Mouse (Mus musculus) ES-E14 (cell line): ENCODE data around the gene Ddx20. TPM values are rescaled to one million over a fixed set of nuclear protein-coding genes. Genes with fewer than 3 reads are reported as not detected.

Source experiments
- DNase-seq: peaks from one replicate; pipeline ENCODE4 v3.0.0-alpha.2; 2013; ENCODE audit warnings: low read depth, low spot score
- H3K27ac ChIP-seq: 2 replicates; pipeline ENCODE4 v1.5.1; 2012; ENCODE audit warnings: low read depth, mild to moderate bottlenecking, low read length, moderate library complexity, mixed read lengths; ENCODE audit not compliant: poor library complexity, insufficient read depth, severe bottlenecking
- H3K36me3 ChIP-seq: 2 replicates; pipeline ENCODE4 v1.6.1; 2012; ENCODE audit warnings: mild to moderate bottlenecking, low read length, moderate library complexity, mixed read lengths; ENCODE audit not compliant: control insufficient read depth, poor library complexity, insufficient read depth, severe bottlenecking
- H3K4me1 ChIP-seq, 2 experiments: fragments of 150-350 bp in 1 of 2; sonication (generic) in 1 of 2; 2 replicates each; pipeline ENCODE4 v1.6.1; 2012; ENCODE audit warnings: low read length in 2 of 2, mild to moderate bottlenecking in 1 of 2, mixed read lengths in 1 of 2; ENCODE audit not compliant: control insufficient read depth in 2 of 2, insufficient read depth in 2 of 2, poor library complexity in 1 of 2
- H3K4me3 ChIP-seq, 2 experiments: fragments of 150-350 bp in 1 of 2; sonication (generic) in 1 of 2; 2 replicates each; pipeline ENCODE4 v1.5.1; 2012; ENCODE audit warnings: low read length in 2 of 2, low read depth in 1 of 2, mild to moderate bottlenecking in 1 of 2, mixed read lengths in 1 of 2; ENCODE audit not compliant: insufficient read depth in 1 of 2, poor library complexity in 1 of 2, severe bottlenecking in 1 of 2
- H3K9ac ChIP-seq: 2 replicates; pipeline ENCODE4 v1.6.1; 2012; ENCODE audit warnings: low read depth, mild to moderate bottlenecking, low read length, mixed read lengths; ENCODE audit not compliant: poor library complexity, insufficient read depth, severe bottlenecking
- H3K9me3 ChIP-seq: fragments of 150-350 bp; sonication (generic); 2 replicates; pipeline ENCODE4 v1.6.1; 2012; ENCODE audit warnings: low read depth, mild to moderate bottlenecking, low read length; ENCODE audit not compliant: control insufficient read depth, insufficient read depth
- CHD2 ChIP-seq: IDR thresholded peaks from 2 replicates; pipeline ENCODE4 v1.6.1; 2014; ENCODE audit warnings: mild to moderate bottlenecking, low read depth, low read length, inconsistent platforms
- HCFC1 ChIP-seq: IDR thresholded peaks from 2 replicates; pipeline ENCODE4 v1.6.1; 2012; ENCODE audit warnings: low read length, inconsistent platforms, borderline replicate concordance; ENCODE audit not compliant: insufficient read depth
- MAFK ChIP-seq: IDR thresholded peaks from 2 replicates; pipeline ENCODE4 v1.6.1; 2014; ENCODE audit warnings: mild to moderate bottlenecking, low read depth, low read length, inconsistent platforms; ENCODE audit not compliant: insufficient read depth
- ZC3H11A ChIP-seq: IDR thresholded peaks from 2 replicates; pipeline ENCODE4 v1.6.1; 2012; ENCODE audit warnings: low read depth, mild to moderate bottlenecking, inconsistent platforms, low read length, borderline replicate concordance
- ZNF384 ChIP-seq: IDR thresholded peaks from 2 replicates; pipeline ENCODE4 v1.6.1; 2012; ENCODE audit warnings: low read depth, low read length, inconsistent platforms
- in situ Hi-C, 2 experiments: fragments of 600-800 bp; cut with MboI; formaldehyde crosslinking; loops; one replicate each; pipeline ENCODE4 v1.15.1; 2025; ENCODE audit warnings: low sequenced_read_pairs in 2 of 2, inconsistent platforms in 1 of 2; ENCODE audit not compliant: unreplicated experiment in 2 of 2
- total RNA-seq: library from RNA; depleted of rRNA; stranded (reverse); fragments of 300-350 nt; gene quantifications from 2 replicates; pipeline ENCODE4 v1.2.3, GENCODE M21; 2012

Gene Ddx20
- total RNA-seq, 1 experiment: 46.7 TPM

DNA sequence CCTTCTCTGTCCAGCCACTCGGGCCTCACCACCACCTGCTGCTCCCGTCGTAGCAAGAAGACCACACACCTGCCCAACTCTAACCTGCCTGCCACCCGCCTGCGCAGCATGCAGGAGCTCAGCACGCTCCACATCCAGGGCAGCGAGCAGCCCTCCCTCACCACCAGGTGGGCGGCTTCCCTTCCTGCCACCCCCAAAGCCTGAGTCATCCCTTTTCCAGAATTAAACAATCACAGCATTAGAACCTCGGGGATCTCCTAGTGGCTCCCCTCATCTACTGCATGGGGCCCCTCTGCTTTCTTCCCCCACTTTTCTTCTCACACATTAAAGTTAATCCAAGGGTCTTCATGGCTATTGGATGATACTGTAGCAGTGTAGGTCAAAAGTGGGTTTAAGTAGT, 19.2 kb downstream of the Ddx20 start:
- Histone ChIP-seq H3K36me3 (no peaks in the 10 kb centered on the region), H3K4me1 (no peaks in the 10 kb centered on the region), H3K4me3 (no peak overlapping the region), H3K27ac (no peak overlapping the region), H3K9ac (no peak overlapping the region), H3K9me3 (no peaks in the 10 kb centered on the region)
- DNase-seq: no peak
- in situ Hi-C loops: no loop called here
- TF ChIP-seq ZC3H11A (no peak), MAFK (no peak), CHD2 (no peak), ZNF384 (no peak), HCFC1 (no peak)

DNA sequence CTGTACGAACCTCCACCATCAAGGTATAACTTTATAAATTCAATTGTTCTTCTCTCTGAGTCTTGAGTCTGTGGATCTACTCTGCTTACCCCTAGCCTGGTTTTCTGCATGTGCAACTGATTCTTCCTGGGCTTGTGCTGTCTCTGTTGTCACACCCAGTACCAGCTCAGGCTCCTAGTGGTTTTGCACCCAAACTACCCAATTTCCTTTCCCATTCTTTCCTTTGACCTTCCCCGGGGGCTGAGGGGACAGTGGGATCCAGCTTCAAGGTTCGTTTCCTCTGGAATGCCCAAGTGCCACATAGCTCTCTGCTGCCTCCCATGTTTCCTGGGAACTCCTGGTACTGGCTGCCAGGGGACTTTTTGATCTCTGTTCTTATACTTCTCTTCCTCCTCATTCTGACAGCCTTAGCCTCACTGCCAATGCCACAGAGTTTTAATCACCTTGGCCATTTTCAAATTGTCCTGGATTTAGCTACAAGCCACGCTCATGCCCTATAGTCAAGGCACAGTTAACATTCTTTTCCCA, 20.3 kb downstream of the Ddx20 start:
- TF ChIP-seq MAFK (no peak), ZNF384 (no peak), HCFC1 (no peak), CHD2 (no peak), ZC3H11A (no peak)
- H3K36me3 ChIP-seq: no peaks in the 10 kb centered on the region
- H3K9ac ChIP-seq: no peak overlapping the region
- H3K4me1 ChIP-seq: no peaks in the 10 kb centered on the region
- no peak overlapping the region for H3K27ac ChIP-seq
- no peak overlapping the region for H3K4me3 ChIP-seq
- in situ Hi-C loops: no loop called here
- no peak for DNase-seq
- no peaks in the 10 kb centered on the region for H3K9me3 ChIP-seq

DNA sequence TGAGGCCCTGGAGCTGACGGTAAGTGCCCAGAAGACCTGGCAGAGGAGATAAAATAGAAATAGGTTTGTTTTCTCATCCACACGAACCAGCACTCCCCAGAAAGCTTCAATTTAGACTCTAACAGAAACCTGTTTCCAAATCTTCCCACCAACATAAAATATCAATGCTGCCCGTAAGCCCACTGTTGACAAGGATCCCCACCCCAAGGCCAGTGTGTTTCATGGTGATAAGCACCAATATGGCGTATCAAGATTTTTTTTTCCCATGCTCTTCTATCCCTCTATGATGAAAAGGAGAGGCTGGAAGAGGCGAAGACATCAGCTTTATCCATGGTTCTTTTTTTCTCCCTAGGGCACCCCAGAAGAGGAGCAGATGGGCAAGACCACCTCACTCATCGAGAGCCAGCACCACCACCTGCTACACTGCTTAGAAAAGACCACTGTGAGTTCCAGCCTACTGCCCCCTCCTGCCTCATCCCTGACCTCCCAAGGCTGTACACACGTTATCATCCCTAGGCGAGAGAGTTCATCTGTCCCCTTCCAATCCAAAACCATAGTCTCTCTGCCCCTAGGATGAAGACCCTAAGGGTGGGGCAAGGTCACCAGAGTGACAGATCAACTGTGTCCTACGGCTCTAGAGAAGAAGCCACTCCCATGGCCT, 22.1 kb downstream of the Ddx20 start:
- Histone ChIP-seq H3K9ac (no peak overlapping the region), H3K4me3 (no peak overlapping the region), H3K27ac (no peak overlapping the region), H3K4me1 (no peaks in the 10 kb centered on the region), H3K36me3 (no peaks in the 10 kb centered on the region), H3K9me3 (no peaks in the 10 kb centered on the region)
- in situ Hi-C loops: no loop called here
- no peak for TF ChIP-seq CHD2
- no peak for DNase-seq

DNA sequence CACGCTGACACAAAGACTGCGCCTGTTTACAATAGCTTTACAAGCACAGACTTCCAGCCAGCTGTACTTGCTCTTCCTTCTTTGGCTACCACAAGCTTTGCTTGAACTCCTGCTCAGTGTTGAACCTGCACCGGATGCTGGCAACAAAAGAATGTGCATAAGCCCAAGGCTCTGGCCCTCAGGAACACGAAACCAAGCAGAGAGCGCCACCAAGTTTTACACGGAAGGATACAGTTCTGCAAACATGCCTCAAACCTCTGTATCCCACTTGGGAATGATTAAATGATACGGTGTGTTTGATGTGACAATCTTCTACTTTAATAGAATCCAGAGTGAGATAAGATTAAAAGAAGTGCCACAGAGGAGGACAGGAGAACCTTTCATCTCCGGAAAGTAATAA, 24.3 kb downstream of the Ddx20 start:
- H3K9me3 ChIP-seq: no peaks in the 10 kb centered on the region
- TF ChIP-seq CHD2: no peak
- TF ChIP-seq MAFK: no peak
- no peak for TF ChIP-seq ZNF384
- no peak for TF ChIP-seq ZC3H11A
- no peak for DNase-seq
- no peak overlapping the region for H3K27ac ChIP-seq
- in situ Hi-C loops: no loop called here
- no peaks in the 10 kb centered on the region for H3K36me3 ChIP-seq
- no peak overlapping the region for H3K9ac ChIP-seq
- H3K4me3 ChIP-seq: no peak overlapping the region
- no peaks in the 10 kb centered on the region for H3K4me1 ChIP-seq

DNA sequence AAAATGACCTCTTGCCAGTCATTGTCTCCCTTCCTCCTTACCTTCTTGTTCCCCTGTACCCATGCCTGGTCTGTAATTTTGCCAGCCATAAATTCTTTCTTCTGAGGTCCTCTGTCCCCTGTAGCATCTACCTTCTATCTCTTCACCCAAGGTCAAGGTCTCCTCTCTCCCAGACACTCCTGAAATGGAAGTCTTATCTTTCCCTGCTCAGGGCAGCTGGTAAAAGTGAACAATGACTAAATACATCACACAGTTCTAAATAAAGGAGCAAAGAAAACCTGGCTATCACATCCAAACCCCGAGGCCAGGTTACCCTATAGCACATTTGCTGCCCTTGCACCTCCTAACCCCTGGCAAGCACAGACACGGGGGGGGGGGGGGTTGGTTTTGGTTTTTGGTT, 26.8 kb downstream of the Ddx20 start:
- no peaks in the 10 kb centered on the region for H3K4me1 ChIP-seq
- no peaks in the 10 kb centered on the region for H3K36me3 ChIP-seq
- in situ Hi-C loops: no loop called here
- TF ChIP-seq CHD2: no peak
- no peak for TF ChIP-seq ZNF384
- no peak for TF ChIP-seq MAFK
- TF ChIP-seq HCFC1: no peak
- no peak for TF ChIP-seq ZC3H11A
- H3K9me3 ChIP-seq: no peaks in the 10 kb centered on the region
- H3K4me3 ChIP-seq: no peak overlapping the region
- H3K27ac ChIP-seq: no peak overlapping the region
- DNase-seq: no peak
- H3K9ac ChIP-seq: no peak overlapping the region
